Mouse (Mus musculus): ENCODE data around the gene Ddhd1. TPM values are rescaled to one million over a fixed set of nuclear protein-coding genes. Genes with fewer than 3 reads are reported as not detected.

Ddhd1 gene
- 12.0 and 18.6 TPM in 2 replicates for total RNA-seq (2014; rRNA removed; ENCODE audit: low replicate concordance)
- 3.4 and 3.6 TPM in 2 replicates for polyA plus RNA-seq (2015; fragmentation: Nextera tagmentation; extraction: Ambion mirVana)

DNA sequence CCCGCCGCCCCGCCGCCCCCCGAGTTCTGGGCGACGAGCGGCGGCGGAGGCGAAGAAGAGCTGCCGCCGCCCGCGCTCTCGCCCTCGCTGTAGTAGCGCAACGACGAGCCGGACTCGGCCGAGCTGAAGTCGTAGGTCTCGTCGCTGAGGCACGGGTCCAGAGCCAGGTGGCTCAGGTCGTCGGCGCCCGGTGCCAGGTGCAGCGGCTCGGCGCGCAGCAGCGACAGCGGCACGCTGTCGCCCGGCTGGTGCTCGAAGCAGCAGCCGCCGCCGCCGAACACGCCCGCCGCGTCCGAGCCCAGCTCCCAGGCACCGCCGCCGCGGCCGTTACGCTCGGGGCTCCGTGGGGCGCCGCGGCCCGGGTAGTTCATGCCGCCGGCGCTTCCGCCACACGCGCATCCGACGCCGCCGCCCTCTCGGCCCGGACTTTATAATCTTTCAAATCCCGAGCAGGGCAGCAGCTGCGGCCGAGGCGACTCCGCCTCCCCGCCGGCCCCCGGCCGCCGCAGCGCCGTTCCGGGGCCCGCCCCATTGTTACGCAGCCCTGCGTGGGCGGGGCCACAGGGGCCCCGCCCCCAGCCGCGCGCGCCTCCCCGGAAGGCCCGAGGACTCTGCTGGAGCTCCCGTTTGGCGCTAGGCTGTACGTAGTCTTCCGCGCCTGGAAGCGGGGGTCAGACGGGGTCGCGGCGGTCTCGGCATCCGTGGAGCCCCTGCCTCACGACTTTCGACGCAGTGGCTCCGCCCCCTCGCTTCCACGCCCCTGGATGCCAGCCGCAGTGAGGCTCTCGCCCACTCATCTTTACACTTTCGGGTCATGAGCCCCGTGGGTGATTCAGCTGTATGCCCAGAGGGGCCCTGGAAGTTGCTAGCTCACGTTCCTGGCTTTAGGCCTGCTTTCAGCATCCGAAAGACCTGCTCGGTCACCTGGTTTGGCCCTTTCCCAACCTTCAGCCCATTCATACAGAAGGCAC, at the start of gene Ddhd1:
Ddhd1 (minus strand) TSS at position 503 of the 971 bp plus-strand sequence.
- H3K27ac ChIP-seq (ENCODE audit: low read depth) = peak within 1 kb of the TSS; percentile 84
- peak within 1 kb of the TSS; percentile 86 for H3K4me3 ChIP-seq (ENCODE audit: low read depth, low read length)
- DNase-seq (ENCODE audit: low spot score) (peak; percentile 79), ATAC-seq (ENCODE audit: insufficient read depth, low read depth) (peak; percentile 96)
- TF ChIP-seq CTCF (IDR thresholded peaks at IDR 0.05; ENCODE audit: low read depth) (no peak), EP300 (IDR thresholded peaks at IDR 0.05; ENCODE audit: low read depth) (no peak)
- under 1% methylated on average over 113 of the region's 123 CpGs for WGBS
- H3K4me2 ChIP-seq (ENCODE audit: low read depth, low read length) = peak within 1 kb of the TSS; percentile 94
- H3K36me3 ChIP-seq (replicated peaks; ENCODE audit: control insufficient read depth, insufficient read depth, low read length) = no peaks in the 10 kb centered on the region
- peak within 1 kb of the TSS; percentile 86 for H3K9ac ChIP-seq (replicated peaks; ENCODE audit: low read depth, low read length)
- H3K4me1 ChIP-seq (ENCODE audit: control insufficient read depth, insufficient read depth) = peaks cover 41% of the 10 kb centered on the region
- H3K27me3 ChIP-seq (ENCODE audit: control insufficient read depth, insufficient read depth, low read length) = no peaks in the 10 kb centered on the region
- H3K9me3 ChIP-seq (replicated peaks; ENCODE audit: control insufficient read depth, low read length) = no peaks in the 10 kb centered on the region

DNA sequence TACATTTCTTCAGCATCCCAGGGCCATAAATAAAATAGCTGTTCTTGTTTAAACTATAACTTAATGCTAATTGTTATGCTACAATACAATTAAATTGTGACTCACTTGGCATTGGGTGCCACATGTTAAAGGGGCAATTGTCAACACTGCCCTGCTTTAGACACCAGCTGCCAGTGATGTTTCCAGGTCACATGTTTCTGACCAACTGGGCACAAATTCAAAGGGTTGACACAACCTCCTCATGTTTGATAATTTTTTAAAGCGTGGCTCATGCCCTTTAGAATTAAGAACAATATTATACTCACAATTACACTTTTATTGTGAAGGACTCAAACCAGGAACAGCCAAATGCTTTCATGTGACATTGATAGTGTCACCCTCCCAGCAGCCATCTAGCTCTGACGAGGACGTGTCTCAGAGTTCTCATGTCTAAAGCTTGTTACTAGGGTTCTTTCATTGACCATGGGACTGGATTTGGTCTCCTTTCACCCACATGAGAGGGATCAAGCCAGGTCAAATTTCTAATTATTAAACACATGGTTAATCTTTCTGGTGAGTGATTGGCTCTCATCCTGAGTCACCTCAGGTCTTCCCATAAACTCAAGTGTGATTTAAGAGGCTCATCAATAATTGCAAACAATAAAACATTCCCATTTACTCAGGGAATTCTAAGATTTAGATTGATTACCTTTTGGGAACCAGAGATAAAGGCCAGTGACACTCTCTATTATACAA, 49.4 kb upstream of the Ddhd1 start:
- Histone ChIP-seq H3K4me3 (ENCODE audit: low read depth, low read length) (no peak overlapping the region), H3K36me3 (replicated peaks; ENCODE audit: control insufficient read depth, insufficient read depth, low read length) (no peaks in the 10 kb centered on the region), H3K27ac (ENCODE audit: low read depth) (no peak overlapping the region), H3K9me3 (replicated peaks; ENCODE audit: control insufficient read depth, low read length) (peaks cover 4% of the 10 kb centered on the region), H3K9ac (replicated peaks; ENCODE audit: low read depth, low read length) (no peak overlapping the region), H3K4me1 (ENCODE audit: control insufficient read depth, insufficient read depth) (no peaks in the 10 kb centered on the region), H3K27me3 (ENCODE audit: control insufficient read depth, insufficient read depth, low read length) (no peaks in the 10 kb centered on the region), H3K4me2 (ENCODE audit: low read depth, low read length) (no peak overlapping the region)
- no peak for DNase-seq (ENCODE audit: low spot score)
- no peak for TF ChIP-seq EP300 (IDR thresholded peaks at IDR 0.05; ENCODE audit: low read depth)
- no peak for ATAC-seq (ENCODE audit: insufficient read depth, low read depth)
- 52% methylated on average over 3 of the region's 3 CpGs for WGBS

DNA sequence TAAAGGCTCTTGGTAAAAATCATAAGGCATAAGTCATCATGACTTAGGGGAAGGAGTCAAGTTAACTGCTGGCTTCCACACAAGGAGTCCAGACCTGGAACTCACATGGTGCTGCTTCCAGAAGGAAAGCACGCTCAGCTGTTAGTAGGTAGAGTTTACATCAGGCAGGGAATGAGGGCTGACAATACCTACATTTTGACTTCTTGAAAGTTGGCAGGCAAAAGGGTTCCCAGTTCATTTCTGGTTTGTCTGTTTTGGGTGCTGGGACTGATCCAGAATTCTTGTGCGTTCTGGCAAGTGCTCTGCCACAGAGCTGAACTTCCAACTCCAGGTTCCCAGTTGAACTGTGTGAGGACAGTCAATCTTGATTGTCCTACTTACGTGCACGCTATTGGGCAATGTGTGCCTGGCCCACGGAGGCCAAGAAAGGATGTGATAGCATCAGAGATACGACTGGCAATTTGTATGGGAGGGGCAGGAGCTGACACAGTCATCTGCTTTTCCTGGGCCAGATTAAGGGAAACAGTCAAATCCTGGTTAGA, 42.2 kb upstream of the Ddhd1 start:
- 37% methylated on average over 6 of the region's 6 CpGs for WGBS
- TF ChIP-seq CTCF (IDR thresholded peaks at IDR 0.05; ENCODE audit: low read depth) (no peak), EP300 (IDR thresholded peaks at IDR 0.05; ENCODE audit: low read depth) (no peak)
- ATAC-seq (ENCODE audit: insufficient read depth, low read depth) = no peak

DNA sequence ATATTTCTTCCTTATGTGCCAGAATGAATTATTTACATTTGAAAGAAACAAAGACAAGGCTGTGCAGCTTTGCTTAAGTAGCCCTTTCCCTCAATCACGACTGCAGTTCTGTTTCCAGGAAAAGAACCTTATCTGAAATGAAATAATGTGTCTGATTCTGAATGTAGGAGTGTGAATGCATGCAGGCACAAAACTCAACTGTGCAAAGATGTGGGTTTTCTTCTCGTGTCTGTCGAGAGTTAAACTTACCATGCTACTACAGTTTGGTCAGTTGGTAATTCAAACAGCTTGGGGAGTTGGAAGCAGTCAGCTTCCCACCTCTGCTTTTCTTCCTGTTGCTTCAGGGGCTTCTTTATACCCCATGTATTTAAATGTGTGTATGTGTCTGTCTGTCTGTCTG, 40.9 kb upstream of the Ddhd1 start:
- Histone ChIP-seq H3K27ac (ENCODE audit: low read depth) (no peak overlapping the region), H3K4me1 (ENCODE audit: control insufficient read depth, insufficient read depth) (peaks cover 3% of the 10 kb centered on the region; the same call in 1 of the 2 replicates), H3K4me3 (ENCODE audit: low read depth, low read length) (no peak overlapping the region), H3K36me3 (replicated peaks; ENCODE audit: control insufficient read depth, insufficient read depth, low read length) (no peaks in the 10 kb centered on the region), H3K9me3 (replicated peaks; ENCODE audit: control insufficient read depth, low read length) (peaks cover under 1% of the 10 kb centered on the region; the same call in 1 of the 2 replicates), H3K9ac (replicated peaks; ENCODE audit: low read depth, low read length) (no peak overlapping the region), H3K27me3 (ENCODE audit: control insufficient read depth, insufficient read depth, low read length) (no peaks in the 10 kb centered on the region), H3K4me2 (ENCODE audit: low read depth, low read length) (no peak overlapping the region)
- DNase-seq (ENCODE audit: low spot score) (no peak), ATAC-seq (ENCODE audit: insufficient read depth, low read depth) (no peak)
- WGBS = 44% methylated on average over 3 of the region's 3 CpGs
- TF ChIP-seq EP300 (IDR thresholded peaks at IDR 0.05; ENCODE audit: low read depth) (no peak), CTCF (IDR thresholded peaks at IDR 0.05; ENCODE audit: low read depth) (no peak)

More for the DNA sequence above, 42.2 kb upstream of the Ddhd1 start:
- Histone ChIP-seq H3K9ac (replicated peaks; ENCODE audit: low read depth, low read length) (no peak overlapping the region), H3K9me3 (replicated peaks; ENCODE audit: control insufficient read depth, low read length) (peaks cover 4% of the 10 kb centered on the region), H3K36me3 (replicated peaks; ENCODE audit: control insufficient read depth, insufficient read depth, low read length) (no peaks in the 10 kb centered on the region), H3K4me2 (ENCODE audit: low read depth, low read length) (no peak overlapping the region), H3K27ac (ENCODE audit: low read depth) (no peak overlapping the region), H3K4me3 (ENCODE audit: low read depth, low read length) (no peak overlapping the region), H3K4me1 (ENCODE audit: control insufficient read depth, insufficient read depth) (peaks cover 3% of the 10 kb centered on the region; the same call in 1 of the 2 replicates), H3K27me3 (ENCODE audit: control insufficient read depth, insufficient read depth, low read length) (no peaks in the 10 kb centered on the region)
- DNase-seq (ENCODE audit: low spot score) = no peak

DNA sequence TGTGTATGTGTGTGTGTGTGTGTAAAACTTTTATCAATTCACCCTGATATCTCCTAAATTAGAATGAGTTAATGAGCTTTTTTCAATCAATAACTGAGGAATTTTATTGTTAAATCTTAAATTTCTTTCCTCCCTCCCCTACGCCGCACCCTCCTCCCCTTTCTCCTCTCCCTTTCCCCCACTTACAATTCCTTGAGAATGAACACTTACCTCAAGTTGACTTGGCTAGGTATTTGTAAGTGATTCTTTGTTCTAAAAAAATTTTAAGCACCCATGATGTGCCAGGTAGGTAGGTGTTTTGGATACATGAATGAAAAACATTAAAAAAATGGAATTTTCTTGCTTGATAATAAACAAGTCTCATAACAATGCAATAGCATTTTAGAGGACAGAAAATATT, 38.2 kb upstream of the Ddhd1 start:
- Histone ChIP-seq H3K36me3 (replicated peaks; ENCODE audit: control insufficient read depth, insufficient read depth, low read length) (no peaks in the 10 kb centered on the region), H3K9ac (replicated peaks; ENCODE audit: low read depth, low read length) (no peak overlapping the region), H3K4me3 (ENCODE audit: low read depth, low read length) (no peak overlapping the region), H3K4me2 (ENCODE audit: low read depth, low read length) (no peak overlapping the region), H3K4me1 (ENCODE audit: control insufficient read depth, insufficient read depth) (peaks cover 3% of the 10 kb centered on the region; the same call in 1 of the 2 replicates), H3K27me3 (ENCODE audit: control insufficient read depth, insufficient read depth, low read length) (0 out of 2 replicates have a peak, but pooled peaks cover 3% of the 10 kb centered on the region), H3K27ac (ENCODE audit: low read depth) (no peak overlapping the region), H3K9me3 (replicated peaks; ENCODE audit: control insufficient read depth, low read length) (no peaks in the 10 kb centered on the region)
- no peak for DNase-seq (ENCODE audit: low spot score)
- WGBS = 97% methylated on average over 2 of the region's 2 CpGs
- ATAC-seq (ENCODE audit: insufficient read depth, low read depth) = no peak
- TF ChIP-seq EP300 (IDR thresholded peaks at IDR 0.05; ENCODE audit: low read depth) = no peak
- no peak for TF ChIP-seq CTCF (IDR thresholded peaks at IDR 0.05; ENCODE audit: low read depth)
